Mouse (Mus musculus) stomach, embryonic 15.5 days (tissue): ENCODE measurements around the gene Mtch1. TPM values are rescaled to one million over a fixed set of nuclear protein-coding genes. Genes with fewer than 3 reads are reported as not detected.

Experiments
- ATAC-seq: fragments of 200-750 bp; cut with Nextera tagmentation; 2 replicates; pipeline ENCODE4 v1.8.0; 2017; ENCODE audit warnings: low read depth, moderate number of reproducible peaks, moderate TSS enrichment; ENCODE audit not compliant: insufficient read depth, low FRiP score
- H3K27ac ChIP-seq: fragments of 300-500 bp; sonication (generic); 2 replicates; pipeline ENCODE4 v1.5.1; 2015; ENCODE audit warnings: mild to moderate bottlenecking, inconsistent platforms
- H3K27me3 ChIP-seq: fragments of 300-500 bp; sonication (generic); replicated peaks from 2 replicates; pipeline ENCODE4 v1.6.1; 2015; ENCODE audit warnings: inconsistent platforms
- H3K36me3 ChIP-seq: fragments of 300-500 bp; sonication (generic); 2 replicates; pipeline ENCODE4 v1.6.1; 2015; ENCODE audit warnings: inconsistent platforms
- H3K4me1 ChIP-seq: fragments of 300-500 bp; sonication (generic); 2 replicates; pipeline ENCODE4 v1.6.1; 2015; ENCODE audit warnings: inconsistent platforms
- H3K4me2 ChIP-seq: fragments of 300-500 bp; sonication (generic); 2 replicates; pipeline ENCODE4 v1.6.1; 2015; ENCODE audit warnings: mild to moderate bottlenecking, inconsistent platforms
- H3K4me3 ChIP-seq: fragments of 300-500 bp; sonication (generic); replicated peaks from 2 replicates; pipeline ENCODE4 v1.5.1; 2015; ENCODE audit warnings: inconsistent platforms
- H3K9ac ChIP-seq: fragments of 300-500 bp; sonication (generic); 2 replicates; pipeline ENCODE4 v1.6.1; 2015; ENCODE audit warnings: inconsistent platforms
- H3K9me3 ChIP-seq: fragments of 300-500 bp; sonication (generic); 2 replicates; pipeline ENCODE4 v1.6.1; 2016; ENCODE audit warnings: inconsistent platforms
- WGBS: fragments of 180-500 bp; shearing (Covaris S2); methylation state at CpG from one replicate; pipeline ENCODE4 v1.1.7; 2015; 5-methylcytosine and 5-hydroxymethylcytosine counted together
- polyA plus RNA-seq: library from polyadenylated mRNA; unstranded; fragments of >200 nt; fragmentation: Nextera tagmentation; extraction: Ambion mirVana; gene quantifications from 2 replicates; pipeline ENCODE4 v1.2.1, GENCODE M21; 2015

Gene Mtch1
- polyA plus RNA-seq, 1 experiment from 2014 or later, result 250 TPM

- Histone ChIP-seq H3K27ac (no peak overlapping the region; the same call in 1 of the 2 replicates), H3K36me3 (no peaks in the 10 kb centered on the region), H3K9ac (no peak overlapping the region), H3K4me1 (no peaks in the 10 kb centered on the region), H3K4me3 (no peak overlapping the region), H3K4me2 (no peak overlapping the region), H3K27me3 (peaks cover 2% of the 10 kb centered on the region), H3K9me3 (no peaks in the 10 kb centered on the region)
- no peak for ATAC-seq
- WGBS, result 49% methylated on average over 9 of the region's 9 CpGs
These were observed 31.9 kb downstream of the Mtch1 start for GRCm38 (mm10) chr17:29315672-29316465.

- no peak for ATAC-seq
- H3K4me1 ChIP-seq, result no peaks in the 10 kb centered on the region
- no peak overlapping the region for H3K4me2 ChIP-seq
- no peak overlapping the region for H3K27ac ChIP-seq
- H3K4me3 ChIP-seq, result no peak overlapping the region
- no peaks in the 10 kb centered on the region for H3K27me3 ChIP-seq
- no peak overlapping the region for H3K9ac ChIP-seq
- no peaks in the 10 kb centered on the region for H3K36me3 ChIP-seq
- H3K9me3 ChIP-seq, result no peaks in the 10 kb centered on the region
These were observed 34.4 kb downstream of the Mtch1 start for GRCm38 (mm10) chr17:29313300-29313699.

GRCm38 (mm10) chr17:29312082-29312481, 35.7 kb downstream of the Mtch1 start:
- no peak overlapping the region for H3K4me3 ChIP-seq
- ATAC-seq, result no peak
- H3K4me2 ChIP-seq, result no peak overlapping the region
- H3K36me3 ChIP-seq, result no peaks in the 10 kb centered on the region
- H3K9ac ChIP-seq, result no peak overlapping the region
- no peaks in the 10 kb centered on the region for H3K9me3 ChIP-seq
- H3K27ac ChIP-seq, result no peak overlapping the region
- H3K27me3 ChIP-seq, result no peaks in the 10 kb centered on the region
- WGBS, result 90% methylated on average over 2 of the region's 2 CpGs
- 0 out of 2 replicates have a peak, but pooled peaks cover 1% of the 10 kb centered on the region for H3K4me1 ChIP-seq

GRCm38 (mm10) chr17:29311602-29312001, 36.1 kb downstream of the Mtch1 start:
- no peak overlapping the region for H3K9ac ChIP-seq
- no peak overlapping the region for H3K4me3 ChIP-seq
- no peak overlapping the region for H3K4me2 ChIP-seq
- no peaks in the 10 kb centered on the region for H3K36me3 ChIP-seq
- ATAC-seq, result no peak
- no peaks in the 10 kb centered on the region for H3K27me3 ChIP-seq
- no peaks in the 10 kb centered on the region for H3K9me3 ChIP-seq
- WGBS, result 88% methylated on average over 8 of the region's 8 CpGs
- H3K4me1 ChIP-seq, result 0 out of 2 replicates have a peak, but pooled peaks cover 3% of the 10 kb centered on the region
- no peak overlapping the region for H3K27ac ChIP-seq

- no peaks in the 10 kb centered on the region for H3K27me3 ChIP-seq
- no peak overlapping the region for H3K27ac ChIP-seq
- H3K9me3 ChIP-seq, result no peaks in the 10 kb centered on the region
- no peak for ATAC-seq
- peaks cover 11% of the 10 kb centered on the region for H3K4me1 ChIP-seq
- H3K4me3 ChIP-seq, result no peak overlapping the region
- H3K4me2 ChIP-seq, result no peak overlapping the region
- 74% methylated on average over 21 of the region's 21 CpGs for WGBS
- H3K36me3 ChIP-seq, result no peaks in the 10 kb centered on the region
- no peak overlapping the region for H3K9ac ChIP-seq
These were observed 37.6 kb downstream of the Mtch1 start for GRCm38 (mm10) chr17:29310056-29310623.

- Histone ChIP-seq H3K27ac (no peak overlapping the region), H3K4me3 (no peak overlapping the region)
These were observed 41.9 kb downstream of the Mtch1 start for GRCm38 (mm10) chr17:29305871-29306270.

GRCm38 (mm10) chr17:29305058-29305806, 42.5 kb downstream of the Mtch1 start:
- Histone ChIP-seq H3K36me3 (peaks cover 9% of the 10 kb centered on the region), H3K27me3 (no peaks in the 10 kb centered on the region), H3K9me3 (no peaks in the 10 kb centered on the region), H3K27ac (no peak overlapping the region), H3K9ac (no peak overlapping the region), H3K4me1 (peaks cover 20% of the 10 kb centered on the region), H3K4me3 (no peak overlapping the region), H3K4me2 (peak overlapping the region; percentile 34; the same call in 1 of the 2 replicates)
- ATAC-seq, result no peak
- 15% methylated on average over 15 of the region's 15 CpGs for WGBS

More at GRCm38 (mm10) chr17:29305871-29306270, 41.9 kb downstream of the Mtch1 start:
- H3K9ac ChIP-seq, result no peak overlapping the region
- no peaks in the 10 kb centered on the region for H3K27me3 ChIP-seq
- peak; percentile 31; the same call in 1 of the 2 replicates for ATAC-seq
- peaks cover 20% of the 10 kb centered on the region for H3K4me1 ChIP-seq
- no peaks in the 10 kb centered on the region for H3K9me3 ChIP-seq
- peaks cover 6% of the 10 kb centered on the region for H3K36me3 ChIP-seq
- WGBS, result 52% methylated on average over 7 of the region's 7 CpGs
- H3K4me2 ChIP-seq, result peak overlapping the region; percentile 34; the same call in 1 of the 2 replicates

- H3K27ac ChIP-seq, result no peak overlapping the region
- no peaks in the 10 kb centered on the region for H3K27me3 ChIP-seq
- H3K4me1 ChIP-seq, result peaks cover 20% of the 10 kb centered on the region
- peaks cover 16% of the 10 kb centered on the region for H3K36me3 ChIP-seq
- H3K4me3 ChIP-seq, result no peak overlapping the region
- no peaks in the 10 kb centered on the region for H3K9me3 ChIP-seq
- ATAC-seq, result no peak
- WGBS, result 52% methylated on average over 13 of the region's 13 CpGs
- H3K4me2 ChIP-seq, result 0 out of 2 replicates have a peak overlapping the region, but pooled peaks have one; percentile 34
- no peak overlapping the region for H3K9ac ChIP-seq
These were observed 43.2 kb downstream of the Mtch1 start for GRCm38 (mm10) chr17:29304376-29305057.

GRCm38 (mm10) chr17:29303856-29304255, 43.9 kb downstream of the Mtch1 start:
- H3K36me3 ChIP-seq, result peaks cover 17% of the 10 kb centered on the region
- 70% methylated on average over 3 of the region's 3 CpGs for WGBS
- no peak overlapping the region for H3K4me2 ChIP-seq
- H3K27me3 ChIP-seq, result no peaks in the 10 kb centered on the region
- peaks cover 20% of the 10 kb centered on the region for H3K4me1 ChIP-seq
- no peak overlapping the region for H3K4me3 ChIP-seq
- H3K9ac ChIP-seq, result no peak overlapping the region
- no peak overlapping the region for H3K27ac ChIP-seq
- H3K9me3 ChIP-seq, result no peaks in the 10 kb centered on the region
- ATAC-seq, result no peak

- Histone ChIP-seq H3K27me3 (no peaks in the 10 kb centered on the region), H3K9ac (no peak overlapping the region), H3K4me3 (no peak overlapping the region), H3K4me1 (peaks cover 20% of the 10 kb centered on the region), H3K9me3 (no peaks in the 10 kb centered on the region), H3K4me2 (no peak overlapping the region), H3K27ac (no peak overlapping the region), H3K36me3 (peaks cover 17% of the 10 kb centered on the region)
- WGBS, result 61% methylated on average over 3 of the region's 3 CpGs
- ATAC-seq, result no peak
These were observed 44.6 kb downstream of the Mtch1 start for GRCm38 (mm10) chr17:29303087-29303486.

GRCm38 (mm10) chr17:29302149-29302548, 45.6 kb downstream of the Mtch1 start:
- no peak overlapping the region for H3K4me2 ChIP-seq
- H3K9me3 ChIP-seq, result no peaks in the 10 kb centered on the region
- H3K27ac ChIP-seq, result no peak overlapping the region
- 68% methylated on average over 5 of the region's 5 CpGs for WGBS
- no peak overlapping the region for H3K4me3 ChIP-seq
- ATAC-seq, result no peak
- H3K4me1 ChIP-seq, result peaks cover 19% of the 10 kb centered on the region
- H3K36me3 ChIP-seq, result peaks cover 23% of the 10 kb centered on the region
- H3K27me3 ChIP-seq, result no peaks in the 10 kb centered on the region
- H3K9ac ChIP-seq, result no peak overlapping the region
